Comparison of ENCODE assay signal across 31 mouse cellular contexts in genomic region chr3:129723311-129723710, GRCm38 (mm10).
"Had no signal": no experiment of that assay in that cellular context is flagged by ENCODE, and none has a peak within 500 bp of the region (broad histone marks: within the 10 kb centered on the region; RNA-seq: fewer than 3 reads in every experiment).

No protein-coding gene starts in this region.

- H3K9ac ChIP-seq: heart, embryonic 12.5 days; heart, embryonic 15.5 days; hindbrain, embryonic 12.5 days; hindbrain, embryonic 13.5 days; hindbrain, embryonic 14.5 days; hindbrain, embryonic 15.5 days; intestine, embryonic 15.5 days; kidney, embryonic 15.5 days had no signal

- H3K4me3 ChIP-seq: heart, embryonic 10.5 days; heart, embryonic 12.5 days; heart, embryonic 13.5 days; heart, embryonic 15.5 days; hindbrain, embryonic 10.5 days; hindbrain, embryonic 12.5 days; hindbrain, embryonic 13.5 days; hindbrain, embryonic 15.5 days; intestine, embryonic 15.5 days; kidney, embryonic 15.5 days; layer of hippocampus, adult 2 months; left cerebral cortex, adult 2 months had no signal

- DNase-seq: heart, postnatal 10 days; heart, postnatal 14 days; heart, postnatal 36 days; heart, postnatal 4 days; kidney, adult 11 months; kidney, adult 18-20 months; kidney, adult 2 months; kidney, adult 8-10 months; kidney, adult 9 months; kidney, postnatal 10 days; kidney, postnatal 14 days; kidney, postnatal 25 days; kidney, postnatal 36 days; kidney, postnatal 4 days; layer of hippocampus, adult 9-11 months; layer of hippocampus, postnatal 36 days had no signal

- H3K4me1 ChIP-seq: intestine, embryonic 15.5 days had no signal

- H3K27ac ChIP-seq: hindbrain, embryonic 10.5 days; hindbrain, embryonic 12.5 days; hindbrain, embryonic 13.5 days; hindbrain, embryonic 14.5 days; hindbrain, embryonic 15.5 days; hindbrain, postnatal 0 days; intestine, embryonic 15.5 days; kidney, embryonic 15.5 days; kidney, postnatal 0 days; layer of hippocampus, adult 2 months; left cerebral cortex, adult 2 months had no signal

- H3K9me3 ChIP-seq: heart, embryonic 10.5 days; heart, embryonic 12.5 days; heart, embryonic 13.5 days; heart, embryonic 15.5 days; hindbrain, embryonic 10.5 days; hindbrain, embryonic 12.5 days; hindbrain, embryonic 13.5 days; hindbrain, embryonic 15.5 days; intestine, embryonic 15.5 days; kidney, embryonic 15.5 days had no signal

- H3K27me3 ChIP-seq: heart, embryonic 12.5 days; heart, embryonic 13.5 days; heart, embryonic 15.5 days; hindbrain, embryonic 12.5 days; hindbrain, embryonic 13.5 days; hindbrain, embryonic 15.5 days; intestine, embryonic 15.5 days; kidney, embryonic 15.5 days had no signal

- H3K36me3 ChIP-seq: heart, embryonic 10.5 days; heart, embryonic 12.5 days; heart, embryonic 13.5 days; heart, embryonic 15.5 days; hindbrain, embryonic 10.5 days; hindbrain, embryonic 12.5 days; hindbrain, embryonic 13.5 days; hindbrain, embryonic 15.5 days; intestine, embryonic 15.5 days; kidney, embryonic 15.5 days had no signal
